Mouse (Mus musculus): Measurements from ENCODE around the gene Samd13.

DNA sequence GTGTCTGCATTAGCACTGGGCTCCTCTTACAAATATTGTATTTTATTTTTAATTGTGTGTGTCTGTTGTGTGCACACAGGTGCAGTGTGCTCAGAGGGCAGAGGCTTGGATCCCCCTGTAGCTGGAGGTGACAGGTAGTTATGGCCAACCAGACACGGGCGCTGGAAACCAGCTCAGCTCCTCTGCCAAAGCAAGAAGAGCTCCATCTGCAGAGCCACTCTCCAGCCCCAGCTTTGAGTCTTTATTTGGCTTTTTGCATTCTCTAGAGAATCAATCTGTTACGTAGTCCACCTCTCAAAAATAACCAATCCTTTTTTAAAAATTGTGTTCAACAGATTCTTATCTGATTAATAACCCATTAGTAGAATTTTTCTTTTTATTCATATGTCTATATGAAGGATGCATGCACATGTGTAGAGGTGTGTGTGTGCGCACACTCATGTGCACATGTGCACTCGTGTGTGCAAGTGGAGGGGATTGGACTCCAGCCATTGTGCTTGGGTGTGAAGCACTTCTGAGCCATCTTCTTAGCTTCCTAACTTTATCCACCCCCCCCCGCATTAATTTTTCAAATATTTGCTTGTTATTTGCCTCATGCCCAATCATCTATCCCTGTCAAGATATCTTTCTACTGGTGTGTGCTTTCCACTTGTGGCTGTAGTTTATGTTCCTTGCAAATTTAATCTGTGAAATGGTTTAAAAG, 86.0 kb downstream of the Samd13 start:
- TF ChIP-seq CTCF (IDR thresholded peaks at IDR 0.05; ENCODE audit: low read depth, low read length) (no peak), POLR2AphosphoS5 (IDR thresholded peaks at IDR 0.05; ENCODE audit: insufficient replicate concordance, low read depth, low read length) (no peak)

Measured in G1E (cell line).